Mouse (Mus musculus) cerebellum, adult 2 months (tissue): ENCODE data around the gene Guca1b.

ENCODE experiments used
- CTCF ChIP-seq: fragments of 200-500 bp; IDR thresholded peaks from 2 replicates; pipeline ENCODE4 v1.5.1; 2011; ENCODE audit warnings: low read depth, mild to moderate bottlenecking, control low read depth, low read length, moderate library complexity, borderline replicate concordance; ENCODE audit not compliant: insufficient read depth
- POLR2A ChIP-seq: fragments of 200-500 bp; IDR thresholded peaks from 2 replicates; pipeline ENCODE4 v1.6.1; 2011; ENCODE audit warnings: low read length, control low read depth, borderline replicate concordance; ENCODE audit not compliant: insufficient read depth

DNA sequence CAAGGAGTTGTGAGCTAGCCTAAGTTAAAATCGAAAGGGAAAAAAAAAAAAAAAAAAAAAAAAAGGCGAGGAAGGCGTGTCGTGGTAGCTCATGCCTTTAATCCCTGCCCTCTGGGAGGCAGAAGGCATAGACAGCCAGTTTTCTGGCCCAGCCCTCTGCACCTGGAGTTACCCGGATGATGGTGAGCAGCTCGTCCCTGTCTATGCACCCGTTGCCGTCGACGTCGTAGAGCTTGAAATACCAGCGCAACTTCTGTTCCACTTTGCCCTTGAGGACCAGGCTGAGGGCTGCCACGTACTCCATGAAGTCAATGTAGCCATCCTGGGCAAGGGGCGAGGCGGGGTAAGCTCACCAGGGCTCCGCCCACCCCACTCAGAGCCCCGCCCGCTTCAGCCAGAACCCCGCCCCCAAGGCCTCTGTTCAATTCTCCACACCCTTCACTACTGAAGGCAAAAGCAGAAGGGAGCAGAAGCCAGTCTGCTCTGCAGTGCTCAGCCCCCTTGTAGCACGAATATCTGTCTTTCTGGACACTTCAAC, 10.3 kb downstream of the Guca1b start:
- TF ChIP-seq CTCF (no peak), POLR2A (no peak)
